Mouse (Mus musculus) Patski (cell line): ENCODE results near the gene AW551984. TPM values are rescaled to one million over a fixed set of nuclear protein-coding genes. Genes with fewer than 3 reads are reported as not detected.
A peak's percentile ranks its signal among the peaks of the same experiment; 100 is the strongest.

Experiments
- ATAC-seq: fragments of 100-300 bp; one replicate; pipeline ENCODE4 v1.8.0; 2021
- CTCF ChIA-PET: fragments of 350-600 bp; sonication (Branson Sonifier 250); formaldehyde crosslinking; loops from one replicate; lab custom pipeline; 2022; ENCODE audit warnings: inconsistent platforms; lab: Charles Lee
- POLR2A ChIA-PET: fragments of 350-600 bp; sonication (Branson Sonifier 250); formaldehyde crosslinking; loops from one replicate; lab custom pipeline; 2022; ENCODE audit warnings: antibody characterized with exemption, inconsistent platforms; lab: Charles Lee
- DNase-seq: peaks from one replicate; pipeline ENCODE4 v3.0.0-alpha.2; 2011; ENCODE audit warnings: low read depth, low spot score
- H3K27me3 ChIP-seq: fragments of 371-371 bp; one replicate; pipeline ENCODE4 v1.5.1; 2021
- CTCF ChIP-seq: fragments of 100-300 bp; IDR thresholded peaks from one replicate; pipeline ENCODE4 v1.5.1; 2021
- in situ Hi-C: fragments of 300-500 bp; cut with MboI; formaldehyde crosslinking; loops from 3 replicates; pipeline ENCODE4 v1.11.1; 2018; ENCODE audit warnings: low pct_unique_long_range_greater_than_20kb, mixed read lengths
- polyA plus RNA-seq: library from polyadenylated mRNA; unstranded; gene quantifications from one replicate; pipeline ENCODE4 v1.2.3, GENCODE M21; 2021

AW551984 gene
- polyA plus RNA-seq = not detected

DNA sequence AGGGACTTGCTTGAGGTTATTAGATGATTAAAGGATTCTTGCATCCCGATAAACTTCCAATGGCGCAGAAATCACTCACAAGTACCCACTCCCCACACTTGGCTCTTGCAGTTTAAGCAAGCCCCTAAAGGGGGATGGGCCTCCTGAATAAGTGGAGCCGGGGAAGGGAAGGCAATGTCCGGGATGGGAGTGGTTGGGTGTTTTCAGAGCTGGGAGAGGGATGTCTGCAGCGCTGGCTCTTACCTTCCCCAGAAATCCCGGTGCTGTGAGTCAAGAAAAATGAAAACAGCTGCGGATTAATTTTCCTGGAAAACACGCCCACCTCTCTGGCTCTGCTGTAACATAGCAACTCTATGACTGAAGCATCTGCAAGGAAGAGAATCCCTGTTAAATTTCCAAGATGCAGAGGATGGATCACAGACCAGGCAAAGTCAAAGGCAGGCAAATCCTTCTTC is at the start of gene AW551984:
Gene AW551984 (minus strand): TSS at position 405 of the 455 bp plus-strand sequence.
- in situ Hi-C loops = no loop called here
- ChIA-PET POLR2A (interaction anchor here (0.6 kb wide), 1 partner anchor 678 kb away, joined by 4 read pairs; no protein-coding TSS in a partner anchor), CTCF (no interaction called here)
- peaks cover 12% of the 10 kb centered on the region for H3K27me3 ChIP-seq
- no peak for ATAC-seq
- TF ChIP-seq CTCF = no peak
- no peak for DNase-seq

DNA sequence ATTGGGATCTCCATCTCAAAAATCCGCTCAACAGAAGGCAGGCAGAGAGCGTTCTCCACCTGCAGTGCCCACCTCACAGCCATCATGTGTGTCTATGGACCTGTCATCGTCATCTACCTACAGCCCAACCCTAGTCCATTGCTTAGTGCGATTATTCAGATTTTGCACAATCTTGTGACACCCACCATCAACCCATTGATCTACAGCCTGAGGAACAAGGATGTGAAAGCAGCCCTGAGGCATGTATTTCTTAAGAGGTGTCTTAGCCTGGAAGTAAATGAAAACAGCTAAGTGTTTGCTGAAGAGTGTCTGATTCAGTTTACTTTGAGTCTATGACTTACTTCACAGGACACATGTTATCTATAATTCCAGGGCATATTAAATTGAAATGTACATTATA is 43.2 kb upstream of the AW551984 start:
- no peak for TF ChIP-seq CTCF
- CTCF ChIA-PET = no interaction called here
- POLR2A ChIA-PET = no interaction called here
- H3K27me3 ChIP-seq = no peaks in the 10 kb centered on the region
- DNase-seq (no peak), ATAC-seq (no peak)
- in situ Hi-C loops = no loop called here

GRCm38 (mm10) chr9:39644785-39645184 is 40.6 kb upstream of the AW551984 start, which contains the start of gene Olfr961:
Gene Olfr961 (plus strand): TSS chr9:39645085.
- in situ Hi-C loops = no loop called here
- TF ChIP-seq CTCF = no peak
- CTCF ChIA-PET = interaction anchor here (1.1 kb wide), 1 partner anchor 10 kb away, joined by 3 read pairs; no protein-coding TSS in a partner anchor
- POLR2A ChIA-PET = no interaction called here
- no peak for ATAC-seq
- no peaks in the 10 kb centered on the region for H3K27me3 ChIP-seq
- DNase-seq = no peak

DNA sequence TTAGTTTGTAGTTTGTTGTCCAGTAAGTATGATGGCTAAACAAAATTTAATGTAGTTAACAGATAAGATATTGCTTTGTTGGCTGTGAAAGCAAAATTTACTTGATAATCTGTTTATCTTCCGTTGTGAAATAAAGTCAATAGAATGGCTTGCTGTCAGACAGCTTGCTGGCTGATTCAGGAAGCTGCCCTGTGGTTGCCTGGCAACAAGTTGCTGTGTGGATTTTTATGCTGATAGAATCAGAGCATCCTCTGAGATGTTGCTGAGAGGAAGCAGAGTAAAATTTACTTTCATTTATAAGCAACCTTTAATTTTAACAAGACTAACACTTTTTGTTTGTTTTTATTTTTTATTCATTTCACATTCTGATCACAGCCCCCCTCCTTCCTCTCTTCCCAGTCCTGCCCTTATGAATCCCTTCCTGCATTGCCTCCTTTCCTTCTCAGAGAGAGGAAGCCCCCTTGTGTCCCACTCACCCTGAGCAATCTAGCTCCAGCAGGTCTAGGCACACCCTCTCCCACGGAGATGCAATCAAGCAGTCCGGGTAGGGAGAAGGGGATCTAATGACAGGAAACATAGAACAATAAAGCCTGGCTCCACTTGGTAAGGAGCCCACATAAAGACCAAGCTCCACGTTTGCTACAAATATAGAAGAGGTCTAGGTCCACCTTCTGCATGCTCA is 29.9 kb upstream of the AW551984 start:
- DNase-seq (no peak), ATAC-seq (no peak)
- H3K27me3 ChIP-seq = no peaks in the 10 kb centered on the region
- in situ Hi-C loops = no loop called here
- TF ChIP-seq CTCF = no peak
- ChIA-PET POLR2A (no interaction called here), CTCF (interaction anchor here (1.0 kb wide), 1 partner anchor 10 kb away, joined by 3 read pairs; no protein-coding TSS in a partner anchor)

GRCm38 (mm10) chr9:39629069-39629468 is 24.9 kb upstream of the AW551984 start:
- no peaks in the 10 kb centered on the region for H3K27me3 ChIP-seq
- ChIA-PET CTCF (no interaction called here), POLR2A (no interaction called here)
- no peak for TF ChIP-seq CTCF
- ATAC-seq (no peak), DNase-seq (no peak)
- in situ Hi-C loops = no loop called here

- no peak for TF ChIP-seq CTCF
- in situ Hi-C loops = no loop called here
- ATAC-seq (no peak), DNase-seq (no peak)
- ChIA-PET CTCF (no interaction called here), POLR2A (no interaction called here)
- H3K27me3 ChIP-seq = no peaks in the 10 kb centered on the region
Measured at GRCm38 (mm10) chr9:39624711-39625110, 20.5 kb upstream of the AW551984 start.

- no peaks in the 10 kb centered on the region for H3K27me3 ChIP-seq
- POLR2A ChIA-PET = no interaction called here
- CTCF ChIA-PET = no interaction called here
- no peak for ATAC-seq
- in situ Hi-C loops = no loop called here
- TF ChIP-seq CTCF = no peak
- DNase-seq = no peak
Measured at GRCm38 (mm10) chr9:39623783-39624182, 19.6 kb upstream of the AW551984 start.

DNA sequence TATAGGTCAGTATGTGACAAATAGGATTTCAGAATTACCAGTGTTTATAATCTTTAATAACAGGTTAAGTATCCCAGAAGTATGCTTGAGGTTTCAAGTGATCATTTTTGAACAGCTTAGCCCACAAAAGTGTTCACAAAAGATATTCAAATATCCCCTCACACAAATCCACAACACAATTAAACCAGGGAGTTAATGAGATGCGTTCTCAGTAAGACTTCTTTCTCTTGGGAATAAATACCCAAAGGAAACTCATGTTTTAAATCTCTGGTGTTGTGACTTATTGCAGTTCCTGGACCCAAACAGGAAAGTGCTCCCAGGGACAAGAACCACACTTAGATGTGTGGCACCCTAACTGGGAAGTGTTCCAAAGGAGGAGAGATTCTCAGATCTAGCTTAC is 16.9 kb upstream of the AW551984 start, which contains the start of gene Olfr960:
Gene Olfr960 (plus strand): TSS at position 301 of the 400 bp plus-strand sequence.
- CTCF ChIA-PET = no interaction called here
- H3K27me3 ChIP-seq = no peaks in the 10 kb centered on the region
- no peak for ATAC-seq
- in situ Hi-C loops = no loop called here
- DNase-seq = no peak
- POLR2A ChIA-PET = no interaction called here
- TF ChIP-seq CTCF = no peak

GRCm38 (mm10) chr9:39611953-39612352 is 7.8 kb upstream of the AW551984 start:
- peak; percentile 27 for TF ChIP-seq CTCF
- ATAC-seq = no peak
- in situ Hi-C loops = no loop called here
- ChIA-PET CTCF (no interaction called here), POLR2A (no interaction called here)
- H3K27me3 ChIP-seq = no peaks in the 10 kb centered on the region
- no peak for DNase-seq

DNA sequence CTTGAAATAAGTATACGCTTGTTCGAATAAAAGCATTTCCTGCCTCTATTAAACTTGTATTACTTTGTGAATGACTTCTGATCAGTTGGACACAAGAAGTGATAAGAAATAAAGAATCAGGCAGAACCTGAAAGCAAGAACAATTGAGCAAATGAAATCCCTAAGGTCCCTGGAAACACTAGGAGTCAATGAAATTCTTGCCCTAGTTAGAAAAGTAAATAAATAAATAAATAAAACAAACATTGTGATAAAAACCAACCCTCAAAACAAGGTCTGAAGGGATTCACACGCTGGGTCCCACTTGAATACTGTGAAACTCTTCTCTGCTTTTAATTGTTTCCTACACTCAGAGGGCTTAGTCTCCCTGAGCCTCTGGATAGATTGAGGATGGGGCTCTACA is 6.2 kb upstream of the AW551984 start, which contains the start of gene Olfr148:
Gene Olfr148 (plus strand): TSS at position 301 of the 400 bp plus-strand sequence.
- ChIA-PET CTCF (no interaction called here), POLR2A (no interaction called here)
- peaks cover 3% of the 10 kb centered on the region for H3K27me3 ChIP-seq
- in situ Hi-C loops = no loop called here
- DNase-seq = no peak
- no peak for ATAC-seq
- no peak for TF ChIP-seq CTCF

GRCm38 (mm10) chr9:39608497-39608896 is 4.3 kb upstream of the AW551984 start:
- DNase-seq = no peak
- in situ Hi-C loops = no loop called here
- no peak for TF ChIP-seq CTCF
- ChIA-PET POLR2A (no interaction called here), CTCF (no interaction called here)
- H3K27me3 ChIP-seq = peaks cover 9% of the 10 kb centered on the region
- ATAC-seq = no peak
